Mouse (Mus musculus): ENCODE data around the gene Asap3. TPM values are rescaled to one million over a fixed set of nuclear protein-coding genes. Genes with fewer than 3 reads are reported as not detected.

The Asap3 gene
- total and polyA plus RNA-seq, 2 experiments from 2014 or later: 2.5 to 3.8 TPM

DNA sequence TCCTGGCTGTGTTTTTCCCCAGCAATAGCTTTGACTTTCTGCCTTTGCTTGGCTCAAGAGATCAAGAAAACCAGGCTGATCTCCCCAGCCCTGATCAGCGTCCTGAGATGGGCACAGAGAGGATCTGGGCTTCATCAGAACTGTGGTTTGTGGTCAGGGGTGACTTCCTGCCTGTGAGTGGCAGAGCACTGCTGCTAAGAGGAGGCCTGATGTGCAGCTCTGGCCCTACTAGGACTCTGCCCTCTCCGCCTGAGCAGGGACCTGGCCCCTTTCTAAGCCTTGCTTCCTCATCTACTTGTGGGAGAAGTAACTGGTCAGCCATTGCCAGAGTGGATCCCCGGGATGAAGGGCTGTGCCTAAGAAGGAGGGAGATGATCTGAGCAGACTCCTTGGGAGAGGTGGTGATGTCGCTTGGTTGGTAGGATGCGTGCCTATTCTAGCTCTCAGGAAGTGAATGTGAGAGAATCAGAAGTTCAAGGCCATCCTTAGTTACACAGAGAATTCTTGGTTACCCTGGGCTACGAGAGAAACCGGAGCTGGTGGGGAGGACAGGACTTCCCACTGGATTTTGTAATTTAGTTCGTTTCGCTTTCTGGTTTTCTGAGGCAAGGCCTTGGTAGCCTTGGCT is 60.7 kb downstream of the Asap3 start:
- no peaks in the 10 kb centered on the region for H3K4me1 ChIP-seq (ENCODE audit: insufficient read depth)
- TF ChIP-seq CTCF (IDR thresholded peaks at IDR 0.05; ENCODE audit: low read depth): no peak
- H3K27ac ChIP-seq (ENCODE audit: low read depth, low read length): no peak overlapping the region
- H3K36me3 ChIP-seq (ENCODE audit: insufficient read depth): no peaks in the 10 kb centered on the region
- H3K27me3 ChIP-seq (ENCODE audit: insufficient read depth, low read length): no peaks in the 10 kb centered on the region
- DNase-seq (no peak), ATAC-seq (no peak)
- WGBS: 84% methylated on average over 9 of the region's 9 CpGs
- no peak overlapping the region for H3K4me2 ChIP-seq (ENCODE audit: low read depth)
- H3K9me3 ChIP-seq (ENCODE audit: low read length): no peaks in the 10 kb centered on the region
- H3K4me3 ChIP-seq (ENCODE audit: low read depth, low read length): no peak overlapping the region
- H3K9ac ChIP-seq: no peak overlapping the region

DNA sequence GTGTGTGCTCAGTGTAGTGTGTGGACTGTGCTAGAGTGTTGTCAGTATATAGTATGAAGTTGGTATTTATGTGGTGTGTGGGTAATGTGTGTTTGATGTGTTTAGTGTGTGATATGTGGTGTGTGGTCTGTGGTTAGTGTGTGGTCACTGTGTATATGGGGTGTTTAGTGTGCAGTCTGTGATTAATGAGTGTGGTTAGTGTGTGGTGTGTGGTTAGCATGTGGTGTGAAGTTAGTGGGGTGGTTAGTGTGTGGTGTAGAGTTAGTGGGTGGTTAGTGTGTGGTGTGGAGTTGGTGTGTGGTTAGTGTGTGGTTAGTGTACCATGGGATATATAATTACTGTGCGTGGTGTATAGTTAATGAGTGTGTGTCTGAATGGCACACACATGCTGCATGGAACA is 62.7 kb downstream of the Asap3 start:
- Histone ChIP-seq H3K9ac (no peak overlapping the region), H3K27me3 (ENCODE audit: insufficient read depth, low read length) (no peaks in the 10 kb centered on the region), H3K9me3 (ENCODE audit: low read length) (0 out of 2 replicates have a peak, but pooled peaks cover 8% of the 10 kb centered on the region), H3K27ac (ENCODE audit: low read depth, low read length) (no peak overlapping the region), H3K4me1 (ENCODE audit: insufficient read depth) (no peaks in the 10 kb centered on the region), H3K4me3 (ENCODE audit: low read depth, low read length) (no peak overlapping the region), H3K36me3 (ENCODE audit: insufficient read depth) (no peaks in the 10 kb centered on the region), H3K4me2 (ENCODE audit: low read depth) (no peak overlapping the region)
- ATAC-seq (no peak), DNase-seq (no peak)
- no peak for TF ChIP-seq CTCF (IDR thresholded peaks at IDR 0.05; ENCODE audit: low read depth)
- 86% methylated on average over 1 of the region's 1 CpGs for WGBS

DNA sequence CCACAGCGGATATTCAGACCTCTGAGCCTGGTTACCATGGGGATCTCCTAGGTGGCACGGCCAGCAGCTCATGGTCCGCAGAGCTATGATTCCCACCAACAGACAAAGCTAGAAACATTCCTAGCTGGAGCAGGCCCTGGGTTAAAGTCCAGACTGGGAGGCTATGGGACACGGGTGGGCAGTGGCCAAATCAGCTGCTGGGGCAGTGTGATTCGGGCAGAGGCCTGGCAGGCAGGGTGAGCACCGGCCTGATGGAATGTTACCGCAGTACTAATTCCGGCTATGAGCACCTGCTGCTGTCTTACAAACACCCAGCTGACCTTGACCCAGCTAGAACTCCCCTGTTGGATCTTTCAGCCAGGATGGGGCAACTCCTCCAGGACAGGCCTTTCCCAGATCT is 64.5 kb downstream of the Asap3 start:
- H3K27me3 ChIP-seq (ENCODE audit: insufficient read depth, low read length): no peaks in the 10 kb centered on the region

DNA sequence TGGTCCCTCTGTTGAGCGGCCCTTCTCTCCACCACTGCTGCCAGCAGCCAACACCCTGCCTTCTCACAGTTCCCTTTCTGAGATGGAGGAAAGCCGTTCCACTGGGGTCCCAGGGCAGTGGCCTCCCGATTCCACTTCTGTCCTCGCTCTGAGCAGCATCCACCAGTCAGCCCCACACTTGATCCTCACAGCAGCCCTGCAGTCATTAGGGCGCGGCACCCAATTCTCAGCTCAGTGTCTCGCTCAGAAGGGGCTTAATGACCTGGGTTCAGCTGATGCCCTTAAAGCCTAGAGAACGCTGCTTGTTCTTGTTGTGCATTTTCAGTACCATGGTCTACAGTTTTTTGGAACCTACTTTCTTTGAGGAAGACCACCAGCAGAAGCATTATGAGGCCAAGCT is 74.9 kb downstream of the Asap3 start:
- H3K9me3 ChIP-seq (ENCODE audit: low read length): no peaks in the 10 kb centered on the region
- no peak for DNase-seq
- no peak overlapping the region for H3K4me2 ChIP-seq (ENCODE audit: low read depth)
- no peaks in the 10 kb centered on the region for H3K36me3 ChIP-seq (ENCODE audit: insufficient read depth)
- WGBS: 91% methylated on average over 8 of the region's 8 CpGs
- H3K4me1 ChIP-seq (ENCODE audit: insufficient read depth): peaks cover 16% of the 10 kb centered on the region
- H3K27ac ChIP-seq (ENCODE audit: low read depth, low read length): no peak overlapping the region
- no peak for TF ChIP-seq CTCF (IDR thresholded peaks at IDR 0.05; ENCODE audit: low read depth)
- H3K9ac ChIP-seq: no peak overlapping the region
- no peak for ATAC-seq
- no peaks in the 10 kb centered on the region for H3K27me3 ChIP-seq (ENCODE audit: insufficient read depth, low read length)
- H3K4me3 ChIP-seq (ENCODE audit: low read depth, low read length): no peak overlapping the region

More for the DNA sequence above, 64.5 kb downstream of the Asap3 start:
- H3K36me3 ChIP-seq (ENCODE audit: insufficient read depth): no peaks in the 10 kb centered on the region
- DNase-seq (no peak), ATAC-seq (no peak)
- no peak overlapping the region for H3K4me2 ChIP-seq (ENCODE audit: low read depth)
- H3K9ac ChIP-seq: no peak overlapping the region
- H3K4me1 ChIP-seq (ENCODE audit: insufficient read depth): no peaks in the 10 kb centered on the region
- TF ChIP-seq CTCF (IDR thresholded peaks at IDR 0.05; ENCODE audit: low read depth): no peak
- H3K27ac ChIP-seq (ENCODE audit: low read depth, low read length): no peak overlapping the region
- H3K9me3 ChIP-seq (ENCODE audit: low read length): 0 out of 2 replicates have a peak, but pooled peaks cover 8% of the 10 kb centered on the region
- 83% methylated on average over 8 of the region's 8 CpGs for WGBS
- H3K4me3 ChIP-seq (ENCODE audit: low read depth, low read length): no peak overlapping the region

DNA sequence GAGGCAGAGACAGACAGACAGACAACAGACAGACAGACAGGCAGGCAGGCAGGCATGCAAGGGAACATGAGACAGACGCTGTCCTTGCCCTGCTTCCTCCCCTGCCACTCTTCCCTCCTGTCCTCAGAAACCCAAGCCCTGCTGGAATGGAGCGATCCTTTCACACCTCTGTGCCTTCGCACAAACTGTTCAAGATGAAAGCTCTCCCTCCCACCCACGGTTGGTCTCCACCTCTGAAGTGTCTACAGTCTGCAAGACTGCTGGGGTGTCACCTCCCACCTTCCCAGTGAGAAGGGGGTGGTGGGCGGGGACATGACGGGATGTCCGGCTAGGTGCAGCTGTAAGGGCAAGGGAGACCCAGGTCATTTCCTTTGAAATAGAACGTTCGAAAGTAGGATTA is 75.4 kb downstream of the Asap3 start:
- Histone ChIP-seq H3K27ac (ENCODE audit: low read depth, low read length) (no peak overlapping the region), H3K9me3 (ENCODE audit: low read length) (no peaks in the 10 kb centered on the region), H3K4me3 (ENCODE audit: low read depth, low read length) (no peak overlapping the region), H3K27me3 (ENCODE audit: insufficient read depth, low read length) (no peaks in the 10 kb centered on the region), H3K4me2 (ENCODE audit: low read depth) (no peak overlapping the region), H3K4me1 (ENCODE audit: insufficient read depth) (peaks cover 19% of the 10 kb centered on the region), H3K36me3 (ENCODE audit: insufficient read depth) (no peaks in the 10 kb centered on the region), H3K9ac (no peak overlapping the region)
- 67% methylated on average over 9 of the region's 9 CpGs for WGBS
- ATAC-seq: no peak
- DNase-seq: no peak
- no peak for TF ChIP-seq CTCF (IDR thresholded peaks at IDR 0.05; ENCODE audit: low read depth)

DNA sequence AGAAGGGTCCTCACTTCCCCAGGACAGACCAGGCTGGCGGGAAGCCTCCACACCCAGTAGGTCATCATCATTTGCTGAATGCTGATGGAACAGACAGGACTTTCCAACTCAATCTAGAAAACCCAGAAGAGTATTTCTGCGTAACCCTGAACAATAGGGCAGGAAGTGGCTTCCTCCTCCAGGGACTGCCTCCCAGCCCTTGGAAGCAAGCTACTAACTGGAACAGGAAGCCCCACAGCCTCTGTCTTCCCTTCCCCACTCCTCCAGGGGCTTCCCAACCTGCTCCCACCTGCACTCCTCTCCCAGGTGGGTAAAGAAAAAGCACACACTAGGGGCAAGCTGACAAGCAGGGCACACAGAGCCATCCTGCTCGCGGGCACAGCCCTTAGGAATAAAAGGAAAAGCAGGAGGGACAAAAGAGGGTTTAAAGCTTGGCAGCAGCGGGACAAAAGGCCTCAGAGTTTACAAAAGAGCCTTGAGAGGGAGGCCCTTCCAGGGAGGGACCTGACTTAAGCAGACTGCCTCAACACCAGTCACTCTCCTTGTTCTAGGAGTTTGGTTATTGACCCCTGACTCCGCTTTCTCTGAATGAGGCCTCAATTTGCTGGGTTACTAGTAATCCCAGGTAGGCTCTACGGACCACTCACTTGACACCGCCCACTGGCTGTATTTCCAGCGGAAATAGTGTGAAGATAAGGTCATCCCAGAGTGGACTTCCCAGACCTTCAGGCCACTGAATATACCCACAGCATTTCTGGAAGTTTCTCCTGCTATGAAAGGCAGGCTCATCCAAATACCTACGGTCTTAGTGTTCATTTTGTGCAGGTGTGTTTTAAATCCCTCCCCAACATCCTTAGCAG is 76.7 kb downstream of the Asap3 start:
- Histone ChIP-seq H3K36me3 (ENCODE audit: insufficient read depth) (peaks cover 9% of the 10 kb centered on the region; the same call in 1 of the 2 replicates), H3K9me3 (ENCODE audit: low read length) (no peaks in the 10 kb centered on the region), H3K9ac (peak overlapping the region; percentile 74; the same call in 1 of the 2 replicates), H3K4me2 (ENCODE audit: low read depth) (no peak overlapping the region), H3K4me1 (ENCODE audit: insufficient read depth) (peaks cover 24% of the 10 kb centered on the region), H3K27me3 (ENCODE audit: insufficient read depth, low read length) (no peaks in the 10 kb centered on the region), H3K4me3 (ENCODE audit: low read depth, low read length) (no peak overlapping the region), H3K27ac (ENCODE audit: low read depth, low read length) (peak overlapping the region; percentile 99)
- WGBS: 14% methylated on average over 10 of the region's 10 CpGs
- DNase-seq: peak; percentile 17
- ATAC-seq: no peak
- no peak for TF ChIP-seq CTCF (IDR thresholded peaks at IDR 0.05; ENCODE audit: low read depth)

DNA sequence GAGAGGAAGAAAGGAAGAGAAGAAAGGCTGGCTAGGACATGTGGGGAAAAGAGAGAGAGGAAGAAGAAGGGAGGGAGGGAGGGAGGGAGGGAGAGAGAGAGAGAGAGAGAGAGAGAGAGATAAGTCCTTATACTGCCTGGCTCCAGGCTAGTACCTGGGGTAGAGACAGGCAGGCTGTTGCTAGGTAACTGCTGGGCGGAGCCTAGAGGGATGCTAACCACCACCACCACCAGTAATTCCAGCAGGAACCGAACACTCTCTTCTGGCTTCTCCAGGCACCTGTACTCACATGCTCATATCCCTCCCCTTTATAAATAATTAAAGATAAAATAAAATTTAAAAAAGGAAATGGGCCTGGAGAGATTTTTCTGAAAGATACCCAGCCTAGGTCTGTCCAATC is 77.6 kb downstream of the Asap3 start:
- WGBS: 0% methylated on average over 2 of the region's 2 CpGs
- H3K9ac ChIP-seq: peak overlapping the region; percentile 74; the same call in 1 of the 2 replicates
- H3K4me1 ChIP-seq (ENCODE audit: insufficient read depth): peaks cover 24% of the 10 kb centered on the region
- H3K27me3 ChIP-seq (ENCODE audit: insufficient read depth, low read length): no peaks in the 10 kb centered on the region
- H3K4me2 ChIP-seq (ENCODE audit: low read depth): peak overlapping the region; percentile 67
- no peak overlapping the region for H3K4me3 ChIP-seq (ENCODE audit: low read depth, low read length)
- peak overlapping the region; percentile 99 for H3K27ac ChIP-seq (ENCODE audit: low read depth, low read length)
- TF ChIP-seq CTCF (IDR thresholded peaks at IDR 0.05; ENCODE audit: low read depth): no peak
- peaks cover 14% of the 10 kb centered on the region; the same call in 1 of the 2 replicates for H3K36me3 ChIP-seq (ENCODE audit: insufficient read depth)
- peak; percentile 50 for ATAC-seq
- DNase-seq: peak; percentile 76
- H3K9me3 ChIP-seq (ENCODE audit: low read length): no peaks in the 10 kb centered on the region

All from forebrain, postnatal 0 days (tissue).